Mouse (Mus musculus) liver, adult 2 months (tissue): ENCODE results near the gene Slc7a5. TPM values are rescaled to one million over a fixed set of nuclear protein-coding genes. Genes with fewer than 3 reads are reported as not detected.

Source experiments
- DNase-seq: peaks from one replicate; pipeline ENCODE4 v3.0.0-alpha.2; 2011; ENCODE audit warnings: low read depth, low spot score; ENCODE audit errors: extremely low read depth
- H3K27ac ChIP-seq: fragments of 200-500 bp; replicated peaks from 2 replicates; pipeline ENCODE4 v1.5.1; 2012; ENCODE audit warnings: low read depth, mild to moderate bottlenecking, control low read depth, inconsistent platforms, low read length; ENCODE audit not compliant: insufficient read depth
- H3K27me3 ChIP-seq: fragments of 200-500 bp; 2 replicates; pipeline ENCODE4 v1.6.1; 2012; ENCODE audit warnings: mild to moderate bottlenecking, moderate library complexity, low read length, inconsistent platforms; ENCODE audit not compliant: control insufficient read depth, insufficient read depth
- H3K36me3 ChIP-seq: fragments of 200-500 bp; 2 replicates; pipeline ENCODE4 v1.6.1; 2012; ENCODE audit warnings: low read length, inconsistent platforms; ENCODE audit not compliant: control insufficient read depth, insufficient read depth
- H3K4me1 ChIP-seq: fragments of 200-500 bp; 2 replicates; pipeline ENCODE4 v1.6.1; 2011; ENCODE audit warnings: low read length; ENCODE audit not compliant: control insufficient read depth, insufficient read depth
- H3K4me3 ChIP-seq: fragments of 200-500 bp; 2 replicates; pipeline ENCODE4 v1.5.1; 2011; ENCODE audit warnings: low read depth, mild to moderate bottlenecking, control low read depth, low read length, moderate library complexity; ENCODE audit not compliant: insufficient read depth
- H3K79me2 ChIP-seq: fragments of 200-500 bp; 2 replicates; pipeline ENCODE4 v1.6.1; 2012; ENCODE audit warnings: inconsistent platforms, mild to moderate bottlenecking, low read length, moderate library complexity; ENCODE audit not compliant: control insufficient read depth, insufficient read depth
- H3K9ac ChIP-seq: fragments of 200-500 bp; 2 replicates; pipeline ENCODE4 v1.6.1; 2012; ENCODE audit warnings: low read depth, mild to moderate bottlenecking, control low read depth, inconsistent platforms, low read length
- CTCF ChIP-seq: fragments of 200-500 bp; IDR thresholded peaks from 2 replicates; pipeline ENCODE4 v1.5.1; 2011; ENCODE audit warnings: low read depth, low read length, control low read depth
- POLR2A ChIP-seq: fragments of 200-500 bp; IDR thresholded peaks from 2 replicates; pipeline ENCODE4 v1.6.1; 2011; ENCODE audit warnings: low read length, control low read depth; ENCODE audit not compliant: insufficient read depth; ENCODE audit errors: extremely low read depth
- WGBS: fragments of 180-500 bp; shearing (Covaris S2); methylation state at CpG from one replicate; pipeline ENCODE4 v1.1.7; 2018; 5-methylcytosine and 5-hydroxymethylcytosine counted together
- polyA plus RNA-seq: library from polyadenylated mRNA; depleted of rRNA; stranded (reverse); fragments of >200 nt; gene quantifications from 2 replicates; pipeline ENCODE4 v1.2.3, GENCODE M21; 2012
- total RNA-seq: library from RNA; depleted of rRNA; stranded (reverse); fragments of >200 nt; gene quantifications from 2 replicates; pipeline ENCODE4 v1.2.3, GENCODE M21; 2014

The Slc7a5 gene
- total and polyA plus RNA-seq, 2 experiments, result 1.1 to 4.5 TPM

DNA sequence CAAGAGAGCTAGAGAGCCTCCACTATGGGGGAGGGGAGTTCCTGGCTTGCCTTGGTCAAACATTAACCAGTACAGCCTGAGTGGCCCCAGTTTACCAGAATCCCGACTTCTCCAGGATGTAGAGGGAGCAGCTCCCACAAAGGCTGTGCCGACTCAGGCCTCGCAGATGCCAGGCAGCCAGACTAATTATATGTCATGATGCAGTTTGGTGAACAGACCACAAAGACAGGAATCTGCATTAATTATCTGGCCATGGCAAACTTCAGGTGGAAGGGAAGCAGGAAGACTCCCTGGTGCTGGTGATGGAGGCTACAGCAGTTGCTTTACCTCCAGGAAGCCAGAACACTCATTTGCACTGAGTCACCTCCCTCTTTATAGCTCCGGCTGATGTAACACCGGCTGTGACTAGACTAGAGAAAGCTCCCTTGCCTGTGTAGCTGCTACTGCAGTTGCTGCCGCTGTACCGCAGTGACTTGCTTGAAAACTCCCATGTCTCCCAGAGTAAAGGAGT lies 9.6 kb downstream of the Slc7a5 start:
- Histone ChIP-seq H3K36me3 (no peaks in the 10 kb centered on the region), H3K27ac (peak overlapping the region; percentile 38), H3K79me2 (no peaks in the 10 kb centered on the region), H3K4me1 (peaks cover 19% of the 10 kb centered on the region), H3K4me3 (no peak overlapping the region), H3K27me3 (no peaks in the 10 kb centered on the region), H3K9ac (no peak overlapping the region)
- WGBS, result 16% methylated on average over 7 of the region's 7 CpGs
- TF ChIP-seq POLR2A, result no peak
- TF ChIP-seq CTCF, result no peak
- peak; percentile 69 for DNase-seq

GRCm38 (mm10) chr8:121897205-121897604 lies 10.3 kb downstream of the Slc7a5 start:
- Histone ChIP-seq H3K4me1 (peaks cover 19% of the 10 kb centered on the region), H3K4me3 (no peak overlapping the region)
- TF ChIP-seq POLR2A (no peak), CTCF (no peak)

DNA sequence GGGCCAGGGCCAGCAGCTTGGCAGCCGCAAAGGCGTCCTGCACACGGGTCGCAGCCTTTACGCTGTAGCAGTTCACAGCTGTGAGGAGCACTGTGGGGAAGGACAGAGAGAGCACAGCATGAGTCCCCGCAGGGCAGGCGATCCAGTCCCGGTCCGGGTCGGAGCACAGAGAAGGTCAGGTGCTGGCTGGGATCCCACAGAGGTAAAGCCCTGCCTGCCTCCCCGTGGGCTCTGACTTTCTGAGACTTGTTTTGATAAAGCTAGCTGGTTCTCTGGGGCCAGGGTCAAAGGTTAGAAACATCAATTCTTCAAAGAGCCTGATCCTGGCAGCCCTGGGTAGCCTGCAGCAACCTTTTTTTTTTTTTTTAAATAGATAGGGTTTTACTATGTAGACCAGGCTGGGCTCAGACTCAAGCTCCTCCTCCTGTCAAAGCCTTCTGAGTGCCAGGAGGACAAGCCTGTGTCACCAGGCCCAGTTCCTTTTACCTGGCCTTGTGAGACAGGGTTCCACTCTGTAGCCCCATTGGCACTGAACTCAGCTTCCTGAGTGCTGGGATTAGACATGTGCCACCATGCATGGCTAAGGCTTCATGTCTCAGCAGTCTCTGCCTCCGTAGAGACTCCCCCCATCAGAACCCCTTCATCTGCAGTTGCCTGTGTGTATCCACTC lies 10.9 kb downstream of the Slc7a5 start:
- Histone ChIP-seq H3K79me2 (no peaks in the 10 kb centered on the region), H3K9ac (peak overlapping the region; percentile 26), H3K4me1 (peaks cover 19% of the 10 kb centered on the region), H3K4me3 (peak overlapping the region; percentile 37), H3K27ac (peak overlapping the region; percentile 68), H3K27me3 (no peaks in the 10 kb centered on the region), H3K36me3 (no peaks in the 10 kb centered on the region)
- 21% methylated on average over 12 of the region's 12 CpGs for WGBS
- TF ChIP-seq POLR2A, result no peak
- TF ChIP-seq CTCF, result no peak
- DNase-seq, result peak; percentile 93

More at GRCm38 (mm10) chr8:121897205-121897604, 10.3 kb downstream of the Slc7a5 start:
- H3K36me3 ChIP-seq, result no peaks in the 10 kb centered on the region
- H3K9ac ChIP-seq, result no peak overlapping the region
- H3K27me3 ChIP-seq, result no peaks in the 10 kb centered on the region
- H3K27ac ChIP-seq, result peak overlapping the region; percentile 51
- H3K79me2 ChIP-seq, result no peaks in the 10 kb centered on the region
- 66% methylated on average over 9 of the region's 9 CpGs for WGBS
- no peak for DNase-seq

DNA sequence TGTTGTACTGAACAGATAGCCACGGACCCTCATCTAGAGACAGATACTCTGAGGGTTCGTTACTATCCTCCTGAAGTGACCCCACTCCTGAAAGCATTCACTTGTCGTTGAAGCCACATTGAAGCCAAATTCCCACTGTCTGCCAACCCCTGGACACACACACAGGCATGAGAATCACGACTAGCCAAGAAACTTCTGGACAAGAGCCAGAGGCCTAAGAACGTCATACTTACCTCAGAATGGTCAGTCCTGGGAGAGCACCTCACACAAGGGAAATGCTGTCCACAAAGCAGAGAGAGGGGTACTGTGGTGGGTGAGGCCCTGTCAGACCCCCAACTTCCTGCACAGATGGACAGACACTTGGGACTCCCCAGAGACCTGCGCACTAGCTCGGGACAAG lies 11.6 kb downstream of the Slc7a5 start:
- Histone ChIP-seq H3K4me3 (no peak overlapping the region), H3K79me2 (no peaks in the 10 kb centered on the region), H3K27me3 (no peaks in the 10 kb centered on the region), H3K9ac (peak overlapping the region; percentile 26; the same call in 1 of the 2 replicates), H3K27ac (peak overlapping the region; percentile 68), H3K4me1 (peaks cover 19% of the 10 kb centered on the region), H3K36me3 (no peaks in the 10 kb centered on the region)
- DNase-seq, result peak; percentile 79
- WGBS, result 41% methylated on average over 7 of the region's 7 CpGs
- TF ChIP-seq POLR2A (no peak), CTCF (no peak)

DNA sequence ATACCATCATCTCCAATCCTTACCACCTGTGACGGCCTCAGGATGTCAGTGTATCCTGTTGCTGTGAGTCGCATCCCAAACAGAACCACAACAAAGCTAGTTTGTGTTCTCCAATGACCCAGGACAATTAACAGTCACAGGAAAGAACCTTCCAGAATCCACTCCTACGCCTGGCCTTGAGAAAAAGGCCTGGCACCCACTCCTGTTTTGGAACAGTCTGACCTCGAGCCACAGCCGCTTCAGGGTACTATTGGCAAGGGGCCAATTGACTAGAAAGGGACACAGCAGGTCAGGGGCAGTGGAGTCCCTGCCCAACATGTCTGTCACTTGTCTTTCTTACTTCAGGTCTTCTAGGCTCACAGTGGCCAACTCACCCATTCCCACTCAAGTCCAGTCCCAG lies 14.6 kb downstream of the Slc7a5 start:
- no peak overlapping the region for H3K4me3 ChIP-seq
- no peak overlapping the region for H3K27ac ChIP-seq
- peaks cover 9% of the 10 kb centered on the region for H3K4me1 ChIP-seq
- no peak overlapping the region for H3K9ac ChIP-seq
- H3K79me2 ChIP-seq, result no peaks in the 10 kb centered on the region
- no peaks in the 10 kb centered on the region for H3K36me3 ChIP-seq
- H3K27me3 ChIP-seq, result no peaks in the 10 kb centered on the region
- DNase-seq, result no peak
- no peak for TF ChIP-seq POLR2A
- TF ChIP-seq CTCF, result no peak
- 63% methylated on average over 5 of the region's 5 CpGs for WGBS
